Mouse (Mus musculus): ENCODE data around the gene Cnga4.

DNA sequence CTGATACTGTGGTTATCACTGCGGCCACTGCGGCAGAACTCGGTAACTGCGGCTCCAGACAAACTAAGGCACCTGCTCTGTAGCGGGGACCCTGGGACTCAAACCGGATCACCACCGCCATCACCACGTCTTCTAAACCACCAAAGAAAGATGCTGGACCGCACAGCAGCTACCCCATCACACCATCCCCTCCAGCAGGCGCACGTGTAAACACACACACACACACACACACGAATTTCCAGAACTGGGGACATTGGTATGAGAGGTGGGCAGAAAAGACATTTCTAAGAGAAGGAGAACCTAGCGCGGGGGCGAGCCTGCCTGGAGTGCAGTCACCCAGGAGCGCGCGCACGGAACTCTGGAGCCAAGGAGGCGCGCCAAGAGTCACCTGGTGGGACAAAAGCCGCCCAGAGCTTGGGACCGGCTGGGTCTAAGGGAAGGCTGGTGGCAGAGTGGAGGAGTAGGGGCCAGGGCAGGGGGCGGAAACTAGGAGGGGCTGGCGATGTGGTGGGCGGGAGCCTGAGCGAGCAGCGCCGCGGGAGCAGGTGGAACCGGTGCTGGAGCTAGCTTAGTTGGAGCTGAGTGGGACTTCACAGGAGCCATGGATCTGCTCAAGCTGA lies 21.2 kb downstream of the Cnga4 start, which contains the start of gene Cckbr:
- TF ChIP-seq POLR2A (IDR thresholded peaks at IDR 0.05; ENCODE audit: borderline replicate concordance, extremely low read depth, low read depth, low read length) (no peak), CTCF (IDR thresholded peaks at IDR 0.05; ENCODE audit: insufficient read depth, low read length) (no peak)

Measured in lung, adult 2 months (tissue).